Mouse (Mus musculus): ENCODE results near the gene Evc. TPM values are rescaled to one million over a fixed set of nuclear protein-coding genes. Genes with fewer than 3 reads are reported as not detected.

The Evc gene
- 0.28 to 0.52 TPM in 2 of 4 replicates, not detected in the others for total RNA-seq (2023)

GRCm38 (mm10) chr5:37336485-37337105 is at the start of gene Evc:
Evc (minus strand) TSS chr5:37336894.

GRCm38 (mm10) chr5:37338288-37338687 is 1.6 kb upstream of the Evc start, which contains the start of gene Evc2:
Evc2 (plus strand) TSS chr5:37338499.

GRCm38 (mm10) chr5:37241651-37242151 is 95.0 kb downstream of the Evc start, which contains the start of gene Crmp1:
Crmp1 (plus strand) TSS chr5:37241940.

Other genes with a start within 250 kb of the Evc start
- gene Crmp1, start 95.0 kb downstream of the Evc start, total RNA-seq (2023) = not detected in 4 replicates
- gene Evc2, start 1.6 kb upstream of the Evc start, total RNA-seq (2023) = not detected in 4 replicates

Data from B cell, adult 62 days (primary cell).